Mouse (Mus musculus) stomach, postnatal 0 days (tissue): ENCODE measurements around the gene Akap17b.

Source experiments
- CTCF ChIP-seq: IDR thresholded peaks from 2 replicates; pipeline ENCODE4 v1.5.1; 2016; ENCODE audit warnings: antibody characterized with exemption, low read depth, mild to moderate bottlenecking, moderate library complexity
- EP300 ChIP-seq: optimal IDR thresholded peaks from 2 replicates; pipeline ENCODE3; 2016; ENCODE audit warnings: antibody characterized with exemption

DNA sequence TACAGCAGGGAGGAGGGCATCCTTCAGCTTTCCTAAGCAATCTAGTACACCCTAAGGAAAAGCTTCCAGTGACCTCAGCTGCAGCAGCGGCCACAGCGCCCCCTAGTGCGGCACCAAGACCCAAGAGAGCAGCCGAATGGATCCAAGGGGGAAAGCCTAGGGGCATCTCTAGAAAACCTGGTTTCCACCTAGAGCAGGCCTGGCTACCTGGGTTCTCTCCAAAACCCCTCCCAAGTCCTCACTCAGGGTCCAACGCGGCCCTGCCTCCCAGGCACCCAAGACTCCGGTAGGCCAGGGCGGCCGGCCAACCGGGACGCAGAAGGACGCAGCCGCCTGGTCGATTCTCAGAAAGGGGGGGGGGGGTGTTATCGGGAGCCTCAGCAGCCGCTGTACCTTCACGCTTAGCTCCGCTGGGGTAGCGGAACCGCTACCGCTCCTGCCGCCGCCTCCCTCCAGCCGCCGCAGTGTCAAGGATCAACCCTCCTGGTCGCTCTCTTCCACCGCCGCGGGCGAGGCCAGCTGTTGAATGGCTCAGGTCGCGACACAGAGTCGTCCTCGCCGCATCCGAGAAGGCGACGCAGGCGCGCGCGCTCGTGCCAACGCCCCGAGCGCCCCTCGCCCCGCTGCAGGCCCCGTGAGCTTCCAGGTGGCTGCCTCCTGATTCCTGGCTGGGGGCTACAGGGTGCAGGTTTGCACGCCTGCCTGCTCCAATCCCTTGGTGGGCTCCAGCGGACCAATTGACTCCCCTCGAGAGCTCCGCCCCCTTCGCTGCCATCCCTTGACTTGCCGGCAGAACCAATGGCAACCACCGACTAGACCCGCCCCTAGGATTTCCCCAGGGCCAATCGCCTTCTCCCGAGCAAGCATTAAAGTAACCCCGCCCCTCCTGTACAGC is at the start of gene Akap17b:
- TF ChIP-seq EP300, result no peak
- peak; percentile 73 for TF ChIP-seq CTCF
